Mouse (Mus musculus) liver, embryonic 15.5 days (tissue): Measurements from ENCODE around the gene Epb41. TPM values are rescaled to one million over a fixed set of nuclear protein-coding genes. Genes with fewer than 3 reads are reported as not detected.

Source experiments
- ATAC-seq: fragments of 200-750 bp; cut with Nextera tagmentation; 2 replicates; pipeline ENCODE4 v1.8.0; 2017; ENCODE audit warnings: moderate number of reproducible peaks, mild to moderate bottlenecking, moderate library complexity; ENCODE audit not compliant: insufficient read depth
- H3K27ac ChIP-seq: fragments of 300-500 bp; sonication (generic); replicated peaks from 2 replicates; pipeline ENCODE4 v1.5.1; 2015; ENCODE audit warnings: mild to moderate bottlenecking, inconsistent platforms
- H3K27me3 ChIP-seq: fragments of 300-500 bp; sonication (generic); 2 replicates; pipeline ENCODE4 v1.6.1; 2015; ENCODE audit warnings: mild to moderate bottlenecking, inconsistent platforms
- H3K36me3 ChIP-seq: fragments of 300-500 bp; sonication (generic); replicated peaks from 2 replicates; pipeline ENCODE4 v1.6.1; 2015; ENCODE audit warnings: moderate library complexity, mild to moderate bottlenecking, inconsistent platforms
- H3K4me1 ChIP-seq: fragments of 300-500 bp; sonication (generic); replicated peaks from 2 replicates; pipeline ENCODE4 v1.6.1; 2015; ENCODE audit warnings: inconsistent platforms
- H3K4me2 ChIP-seq: fragments of 300-500 bp; sonication (generic); 2 replicates; pipeline ENCODE4 v1.6.1; 2015; ENCODE audit warnings: moderate library complexity, mild to moderate bottlenecking, inconsistent platforms
- H3K4me3 ChIP-seq: fragments of 300-500 bp; sonication (generic); replicated peaks from 2 replicates; pipeline ENCODE4 v1.5.1; 2015; ENCODE audit warnings: mild to moderate bottlenecking, inconsistent platforms
- H3K9ac ChIP-seq: fragments of 300-500 bp; sonication (generic); 2 replicates; pipeline ENCODE4 v1.6.1; 2015; ENCODE audit warnings: moderate library complexity, mild to moderate bottlenecking, inconsistent platforms
- H3K9me3 ChIP-seq: fragments of 300-500 bp; sonication (generic); replicated peaks from 2 replicates; pipeline ENCODE4 v1.6.1; 2016; ENCODE audit warnings: inconsistent platforms
- WGBS: fragments of 180-500 bp; shearing (Covaris S2); methylation state at CpG from one replicate; pipeline ENCODE4 v1.1.7; 2015; ENCODE audit warnings: mixed read lengths; ENCODE audit not compliant: insufficient replicate concordance; 5-methylcytosine and 5-hydroxymethylcytosine counted together
- polyA plus RNA-seq: library from polyadenylated mRNA; unstranded; fragments of >200 nt; fragmentation: Nextera tagmentation; extraction: Ambion mirVana; gene quantifications from 2 replicates; pipeline ENCODE4 v1.2.1, GENCODE M21; 2015

Epb41 gene
- polyA plus RNA-seq, 1 experiment from 2014 or later = 181 TPM

- Histone ChIP-seq H3K4me2 (peak overlapping the region; percentile 55; the same call in 1 of the 2 replicates), H3K9me3 (no peaks in the 10 kb centered on the region), H3K36me3 (peaks cover 41% of the 10 kb centered on the region), H3K27me3 (no peaks in the 10 kb centered on the region), H3K4me3 (no peak overlapping the region), H3K4me1 (peaks cover 88% of the 10 kb centered on the region), H3K9ac (0 out of 2 replicates have a peak overlapping the region, but pooled peaks have one; percentile 5), H3K27ac (peak overlapping the region; percentile 86)
- WGBS = 69% methylated on average over 6 of the region's 6 CpGs
- peak; percentile 38; the same call in 1 of the 2 replicates for ATAC-seq
These were observed 33.4 kb downstream of the Epb41 start for GRCm38 (mm10) chr4:132041471-132042332.

DNA sequence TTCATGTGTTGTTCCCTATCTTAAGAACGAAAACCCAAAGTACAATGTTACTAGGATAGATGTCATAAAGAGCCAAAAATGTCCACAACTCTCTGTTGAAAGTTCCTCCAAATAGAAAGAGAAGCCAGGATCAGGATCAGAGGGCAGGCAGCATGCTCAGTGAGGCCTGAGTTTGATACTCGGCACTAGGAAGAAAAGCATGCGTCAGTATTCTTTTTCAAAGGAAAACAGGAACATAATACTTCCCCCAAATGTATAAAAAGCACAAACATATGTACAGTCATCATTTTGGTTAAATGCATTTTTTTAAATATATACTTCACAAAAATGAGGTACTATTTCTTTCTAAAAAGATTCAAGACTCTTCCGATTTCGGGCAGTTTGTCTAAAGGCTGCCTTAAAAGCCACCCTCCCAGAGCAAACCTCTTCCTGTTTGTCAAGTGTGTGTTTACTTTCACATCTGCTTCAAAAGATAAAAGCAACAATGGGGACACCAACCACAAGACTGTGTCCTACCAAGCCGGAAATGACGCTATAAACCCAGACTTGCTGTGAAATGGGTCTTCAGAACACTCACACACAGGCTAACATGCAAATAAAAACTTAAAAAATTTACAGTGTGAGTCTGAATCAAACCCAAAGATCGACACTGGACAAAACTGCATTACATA is 35.0 kb downstream of the Epb41 start:
- H3K4me2 ChIP-seq = peak overlapping the region; percentile 55
- ATAC-seq = peak; percentile 79
- H3K4me3 ChIP-seq = peak overlapping the region; percentile 15; the same call in 1 of the 2 replicates
- no peaks in the 10 kb centered on the region for H3K9me3 ChIP-seq
- peaks cover 87% of the 10 kb centered on the region for H3K4me1 ChIP-seq
- H3K27me3 ChIP-seq = no peaks in the 10 kb centered on the region
- peaks cover 51% of the 10 kb centered on the region for H3K36me3 ChIP-seq
- peak overlapping the region; percentile 32; the same call in 1 of the 2 replicates for H3K9ac ChIP-seq
- peak overlapping the region; percentile 86 for H3K27ac ChIP-seq
- WGBS = 13% methylated on average over 8 of the region's 8 CpGs

- peak overlapping the region; percentile 86 for H3K27ac ChIP-seq
- no peaks in the 10 kb centered on the region for H3K27me3 ChIP-seq
- peak overlapping the region; percentile 55 for H3K4me2 ChIP-seq
- WGBS = 67% methylated on average over 2 of the region's 2 CpGs
- 0 out of 2 replicates have a peak overlapping the region, but pooled peaks have one; percentile 21 for H3K9ac ChIP-seq
- peaks cover 50% of the 10 kb centered on the region for H3K36me3 ChIP-seq
- ATAC-seq = peak; percentile 28; the same call in 1 of the 2 replicates
- H3K4me3 ChIP-seq = 0 out of 2 replicates have a peak overlapping the region, but pooled peaks have one; percentile 6
- H3K9me3 ChIP-seq = no peaks in the 10 kb centered on the region
- peaks cover 82% of the 10 kb centered on the region for H3K4me1 ChIP-seq
These were observed 35.6 kb downstream of the Epb41 start for GRCm38 (mm10) chr4:132039521-132039920.

GRCm38 (mm10) chr4:132038809-132039208 is 36.3 kb downstream of the Epb41 start:
- no peak for ATAC-seq
- no peak overlapping the region for H3K9ac ChIP-seq

GRCm38 (mm10) chr4:132037991-132038390 is 37.1 kb downstream of the Epb41 start:
- ATAC-seq = no peak
- Histone ChIP-seq H3K27me3 (no peaks in the 10 kb centered on the region), H3K4me2 (no peak overlapping the region), H3K36me3 (peaks cover 55% of the 10 kb centered on the region), H3K4me1 (peaks cover 85% of the 10 kb centered on the region), H3K9me3 (no peaks in the 10 kb centered on the region), H3K9ac (no peak overlapping the region), H3K4me3 (no peak overlapping the region), H3K27ac (no peak overlapping the region)
- 83% methylated on average over 7 of the region's 7 CpGs for WGBS

More at GRCm38 (mm10) chr4:132038809-132039208, 36.3 kb downstream of the Epb41 start:
- Histone ChIP-seq H3K9me3 (no peaks in the 10 kb centered on the region), H3K4me2 (no peak overlapping the region), H3K27me3 (no peaks in the 10 kb centered on the region), H3K4me3 (no peak overlapping the region), H3K4me1 (peaks cover 80% of the 10 kb centered on the region), H3K36me3 (peaks cover 48% of the 10 kb centered on the region), H3K27ac (peak overlapping the region; percentile 86)
- WGBS = 44% methylated on average over 2 of the region's 2 CpGs

GRCm38 (mm10) chr4:132037137-132037536 is 38.0 kb downstream of the Epb41 start:
- ATAC-seq = no peak
- H3K4me1 ChIP-seq = peaks cover 87% of the 10 kb centered on the region
- WGBS = 77% methylated on average over 5 of the region's 5 CpGs

GRCm38 (mm10) chr4:132034242-132034641 is 40.9 kb downstream of the Epb41 start:
- ATAC-seq = no peak
- WGBS = 79% methylated on average over 2 of the region's 2 CpGs
- Histone ChIP-seq H3K4me1 (peaks cover 86% of the 10 kb centered on the region), H3K9ac (no peak overlapping the region), H3K27ac (peak overlapping the region; percentile 60), H3K9me3 (no peaks in the 10 kb centered on the region), H3K4me3 (no peak overlapping the region), H3K4me2 (no peak overlapping the region), H3K27me3 (no peaks in the 10 kb centered on the region), H3K36me3 (peaks cover 73% of the 10 kb centered on the region)

More at GRCm38 (mm10) chr4:132037137-132037536, 38.0 kb downstream of the Epb41 start:
- no peaks in the 10 kb centered on the region for H3K27me3 ChIP-seq
- no peak overlapping the region for H3K4me3 ChIP-seq
- no peak overlapping the region for H3K9ac ChIP-seq
- peaks cover 63% of the 10 kb centered on the region for H3K36me3 ChIP-seq
- H3K9me3 ChIP-seq = no peaks in the 10 kb centered on the region
- peak overlapping the region; percentile 31; the same call in 1 of the 2 replicates for H3K27ac ChIP-seq
- H3K4me2 ChIP-seq = no peak overlapping the region

DNA sequence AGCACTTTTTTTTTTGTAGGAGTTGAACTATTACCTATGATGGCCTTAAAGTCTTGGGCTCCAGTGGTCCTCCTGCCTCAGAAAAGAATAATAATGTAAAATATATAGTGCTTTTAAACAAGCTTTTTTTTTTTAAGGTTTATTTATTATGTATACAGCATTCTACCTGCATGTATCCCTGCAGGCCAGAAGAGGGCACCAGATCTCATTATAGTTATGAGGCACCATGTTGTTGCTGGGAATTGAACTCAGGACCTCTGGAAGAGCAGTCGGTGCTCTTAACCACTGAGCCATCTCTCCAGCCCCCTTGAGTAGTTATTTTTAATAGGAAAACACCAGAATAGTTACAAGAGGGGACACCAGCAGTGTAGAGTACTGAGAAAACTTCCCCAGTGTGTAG is 41.9 kb downstream of the Epb41 start:
- H3K27ac ChIP-seq = peak overlapping the region; percentile 54
- no peaks in the 10 kb centered on the region for H3K9me3 ChIP-seq
- H3K4me1 ChIP-seq = peaks cover 86% of the 10 kb centered on the region
- no peak overlapping the region for H3K4me3 ChIP-seq
- no peak overlapping the region for H3K9ac ChIP-seq
- H3K4me2 ChIP-seq = no peak overlapping the region
- H3K27me3 ChIP-seq = no peaks in the 10 kb centered on the region
- 66% methylated on average over 1 of the region's 1 CpGs for WGBS
- peaks cover 73% of the 10 kb centered on the region for H3K36me3 ChIP-seq
- ATAC-seq = no peak

DNA sequence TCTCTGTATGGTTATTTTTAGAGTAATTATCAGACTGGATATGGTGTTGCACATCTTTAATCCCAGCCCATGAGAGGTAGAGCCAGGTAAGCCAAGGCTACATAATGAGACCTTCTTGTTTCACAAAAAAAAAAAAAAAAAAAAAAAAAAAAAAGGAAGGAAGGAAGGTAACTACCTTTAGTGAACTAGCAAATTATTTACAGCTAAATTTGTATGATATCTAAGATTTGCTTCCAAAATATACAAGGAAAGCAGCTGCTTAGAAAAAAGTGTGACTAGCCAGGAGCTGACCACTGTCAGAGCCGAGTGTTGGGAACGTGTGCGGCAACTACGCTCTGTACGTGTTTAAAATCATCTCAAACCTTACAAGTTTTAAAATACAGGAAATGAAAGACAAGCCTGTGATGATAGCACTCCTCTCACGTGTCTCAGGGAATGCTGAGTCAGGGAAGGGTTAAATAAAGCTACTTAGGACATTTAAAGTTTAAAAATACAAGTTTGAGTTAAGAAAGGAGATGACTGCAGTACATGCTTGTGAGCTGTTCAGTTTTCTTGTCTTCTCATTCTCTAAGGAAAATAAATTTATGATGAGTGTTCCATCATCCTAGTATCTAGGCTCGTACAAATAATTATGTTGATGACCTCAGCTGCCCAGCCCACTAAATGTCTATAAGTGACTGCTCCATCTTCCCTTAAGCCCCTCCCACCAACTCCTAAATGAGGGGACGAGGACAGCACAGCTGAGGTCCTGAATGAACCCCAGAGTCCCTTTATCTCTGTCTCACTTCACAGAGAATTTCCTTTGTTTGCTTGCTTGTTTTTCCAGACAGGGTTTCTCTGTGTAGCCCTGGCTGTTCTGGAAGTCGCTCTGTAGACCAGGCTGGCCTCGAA is 45.0 kb downstream of the Epb41 start:
- peak; percentile 26; the same call in 1 of the 2 replicates for ATAC-seq
- 21% methylated on average over 10 of the region's 10 CpGs for WGBS
- Histone ChIP-seq H3K4me3 (no peak overlapping the region), H3K9ac (no peak overlapping the region), H3K27ac (peak overlapping the region; percentile 86), H3K4me2 (peak overlapping the region; percentile 27; the same call in 1 of the 2 replicates), H3K4me1 (peaks cover 87% of the 10 kb centered on the region), H3K9me3 (no peaks in the 10 kb centered on the region), H3K27me3 (no peaks in the 10 kb centered on the region), H3K36me3 (peaks cover 49% of the 10 kb centered on the region)

- H3K36me3 ChIP-seq = peaks cover 56% of the 10 kb centered on the region
- ATAC-seq = no peak
- no peaks in the 10 kb centered on the region for H3K27me3 ChIP-seq
- peak overlapping the region; percentile 36 for H3K4me2 ChIP-seq
- WGBS = 95% methylated on average over 1 of the region's 1 CpGs
- peak overlapping the region; percentile 86 for H3K27ac ChIP-seq
- peak overlapping the region; percentile 36; the same call in 1 of the 2 replicates for H3K9ac ChIP-seq
- H3K9me3 ChIP-seq = no peaks in the 10 kb centered on the region
- peaks cover 89% of the 10 kb centered on the region for H3K4me1 ChIP-seq
- no peak overlapping the region for H3K4me3 ChIP-seq
These were observed 47.3 kb downstream of the Epb41 start for GRCm38 (mm10) chr4:132027806-132028205.
